Mouse (Mus musculus): ENCODE results near the gene Cwf19l1.
A peak's percentile ranks its signal among the peaks of the same experiment; 100 is the strongest.

The Cwf19l1 gene

GRCm38 (mm10) chr19:44111706-44112105, 24.0 kb downstream of the Cwf19l1 start:
- DNase-seq (ENCODE audit: low read depth), result no peak

- DNase-seq (ENCODE audit: low read depth), result no peak
Observed at GRCm38 (mm10) chr19:44110356-44110755, 25.3 kb downstream of the Cwf19l1 start.

- DNase-seq (ENCODE audit: low read depth), result peak; percentile 73
Observed at GRCm38 (mm10) chr19:44108996-44109395, 26.7 kb downstream of the Cwf19l1 start.

- DNase-seq (ENCODE audit: low read depth), result no peak
Observed at GRCm38 (mm10) chr19:44107661-44108521, 27.8 kb downstream of the Cwf19l1 start.

- peak; percentile 80 for DNase-seq (ENCODE audit: low read depth)
Observed at GRCm38 (mm10) chr19:44106831-44107660, 28.6 kb downstream of the Cwf19l1 start, which contains the start of gene Chuk. Gene Chuk, minus strand, starts transcription at chr19:44107480.

GRCm38 (mm10) chr19:44104393-44104792, 31.3 kb downstream of the Cwf19l1 start:
- DNase-seq (ENCODE audit: low read depth), result no peak

GRCm38 (mm10) chr19:44103001-44103400, 32.7 kb downstream of the Cwf19l1 start:
- DNase-seq (ENCODE audit: low read depth), result no peak

GRCm38 (mm10) chr19:44100840-44101239, 34.8 kb downstream of the Cwf19l1 start:
- no peak for DNase-seq (ENCODE audit: low read depth)

- DNase-seq (ENCODE audit: low read depth), result no peak
Observed at GRCm38 (mm10) chr19:44086278-44086677, 49.4 kb downstream of the Cwf19l1 start.

GRCm38 (mm10) chr19:44080920-44081319, 54.8 kb downstream of the Cwf19l1 start:
- DNase-seq (ENCODE audit: low read depth), result no peak

GRCm38 (mm10) chr19:44080023-44080422, 55.7 kb downstream of the Cwf19l1 start:
- no peak for DNase-seq (ENCODE audit: low read depth)

GRCm38 (mm10) chr19:44077024-44077423, 58.7 kb downstream of the Cwf19l1 start:
- no peak for DNase-seq (ENCODE audit: low read depth)

GRCm38 (mm10) chr19:44076457-44076856, 59.2 kb downstream of the Cwf19l1 start:
- no peak for DNase-seq (ENCODE audit: low read depth)

GRCm38 (mm10) chr19:44074986-44075385, 60.7 kb downstream of the Cwf19l1 start:
- DNase-seq (ENCODE audit: low read depth), result no peak

- no peak for DNase-seq (ENCODE audit: low read depth)
Observed at GRCm38 (mm10) chr19:44071166-44071565, 64.5 kb downstream of the Cwf19l1 start.

- DNase-seq (ENCODE audit: low read depth), result no peak
Observed at GRCm38 (mm10) chr19:44069914-44070232, 65.8 kb downstream of the Cwf19l1 start.

GRCm38 (mm10) chr19:44069121-44069913, 66.4 kb downstream of the Cwf19l1 start, which contains the start of gene Erlin1:
Gene Erlin1, minus strand, starts transcription at chr19:44069785.
- DNase-seq (ENCODE audit: low read depth), result peak; percentile 33

GRCm38 (mm10) chr19:44068232-44068631, 67.4 kb downstream of the Cwf19l1 start:
- DNase-seq (ENCODE audit: low read depth), result no peak

- DNase-seq (ENCODE audit: low read depth), result no peak
Observed at GRCm38 (mm10) chr19:44067323-44068049, 68.2 kb downstream of the Cwf19l1 start.

GRCm38 (mm10) chr19:44064734-44065133, 70.9 kb downstream of the Cwf19l1 start:
- DNase-seq (ENCODE audit: low read depth), result no peak

GRCm38 (mm10) chr19:44063773-44064172, 71.9 kb downstream of the Cwf19l1 start:
- DNase-seq (ENCODE audit: low read depth), result no peak

All from fibroblast of lung, adult 2 months (primary cell).